ENCODE assay signal across 8 mouse cellular contexts in genomic region chr19:55577306-55578042, GRCm38 (mm10).
DNase-seq lines count a peak whose midpoint lies in the region; ATAC-seq lines count a peak whose summit lies in the region.

No protein-coding gene starts in this region.

- no peaks in the 10 kb centered on the region for H3K9me3 ChIP-seq in heart, embryonic 10.5 days
- H3K9me3 ChIP-seq in hindbrain, embryonic 10.5 days = no peaks in the 10 kb centered on the region

- no peaks in the 10 kb centered on the region for H3K36me3 ChIP-seq in heart, embryonic 10.5 days
- H3K36me3 ChIP-seq in hindbrain, embryonic 10.5 days = no peaks in the 10 kb centered on the region

- peaks cover 9% of the 10 kb centered on the region for H3K27me3 ChIP-seq in heart, embryonic 10.5 days (ENCODE audit: insufficient read depth, poor library complexity, severe bottlenecking)
- peaks cover 15% of the 10 kb centered on the region for H3K27me3 ChIP-seq in hindbrain, embryonic 10.5 days (ENCODE audit: insufficient read depth, poor library complexity, severe bottlenecking)

- H3K4me1 ChIP-seq in heart, embryonic 10.5 days = peaks cover 31% of the 10 kb centered on the region
- H3K4me1 ChIP-seq in hindbrain, embryonic 10.5 days (replicated peaks) = peaks cover 24% of the 10 kb centered on the region

- no peak overlapping the region for H3K4me3 ChIP-seq in heart, embryonic 10.5 days
- no peak overlapping the region for H3K4me3 ChIP-seq in hindbrain, embryonic 10.5 days

- WGBS in heart, embryonic 10.5 days = 83% methylated on average over 25 of the region's 25 CpGs
- 84% methylated on average over 25 of the region's 25 CpGs for WGBS in hindbrain, embryonic 10.5 days

- ATAC-seq in megakaryocyte progenitor cell, adult 5-6 weeks (replicated peaks; ENCODE audit: poor library complexity) = peak; percentile 80

- no peak for DNase-seq in heart, embryonic 10.5 days (ENCODE audit: low spot score)
- DNase-seq in heart, adult 8-10 months (ENCODE audit: low spot score) = no peak
- peak; percentile 48 for DNase-seq in MN1 (ENCODE audit: low spot score)
- DNase-seq in hindbrain, embryonic 10.5 days (ENCODE audit: low spot score) = no peak
- DNase-seq in cerebellum, adult 8-10 months = no peak
- no peak for DNase-seq in right cerebral cortex, postnatal 4 days
- no peak for DNase-seq in cerebellum, postnatal 36 days

- H3K27ac ChIP-seq in heart, embryonic 10.5 days = 0 out of 2 replicates have a peak overlapping the region, but pooled peaks have one; percentile 19
- peak overlapping the region; percentile 56; the same call in 1 of the 2 replicates for H3K27ac ChIP-seq in hindbrain, embryonic 10.5 days
